Mouse (Mus musculus) G1E (cell line): ENCODE measurements around the gene Ap1g1. TPM values are rescaled to one million over a fixed set of nuclear protein-coding genes. Genes with fewer than 3 reads are reported as not detected.

ENCODE experiments used
- ATAC-seq: 2 replicates; pipeline ENCODE4 v1.8.0; 2016; ENCODE audit warnings: mild to moderate bottlenecking; ENCODE audit not compliant: insufficient number of reproducible peaks, poor library complexity, low FRiP score, severe bottlenecking; ENCODE audit errors: extremely low read depth
- DNase-seq: peaks from one replicate; pipeline ENCODE4 v3.0.0; 2012; ENCODE audit warnings: low spot score
- H3K27me3 ChIP-seq: 2 replicates; pipeline ENCODE4 v1.6.1; 2012; ENCODE audit warnings: mild to moderate bottlenecking, low read length, inconsistent platforms; ENCODE audit not compliant: insufficient read depth
- H3K36me3 ChIP-seq: replicated peaks from 2 replicates; pipeline ENCODE3; 2012; ENCODE audit warnings: mild to moderate bottlenecking, inconsistent platforms
- H3K4me1 ChIP-seq: 2 replicates; pipeline ENCODE4 v1.6.1; 2012; ENCODE audit warnings: low read depth, low read length, inconsistent platforms, mixed read lengths; ENCODE audit not compliant: insufficient read depth
- H3K4me3 ChIP-seq: 2 replicates; pipeline ENCODE4 v1.5.1; 2012; ENCODE audit warnings: low read depth, mild to moderate bottlenecking, inconsistent platforms, low read length, moderate library complexity, mixed read lengths
- H3K9me3 ChIP-seq: replicated peaks from 2 replicates; pipeline ENCODE4 v1.6.1; 2012; ENCODE audit warnings: inconsistent platforms
- CTCF ChIP-seq: IDR thresholded peaks from 2 replicates; pipeline ENCODE4 v1.5.1; 2012; ENCODE audit warnings: low read depth, low read length, inconsistent platforms, mixed read lengths
- GATA1 ChIP-seq: IDR thresholded peaks from 2 replicates; pipeline ENCODE4 v1.6.1; 2012; ENCODE audit warnings: borderline replicate concordance, low read length, inconsistent platforms, mixed read lengths
- GATA2 ChIP-seq: IDR thresholded peaks from 2 replicates; pipeline ENCODE4 v1.6.1; 2012; ENCODE audit warnings: low read depth, low read length, inconsistent platforms, borderline replicate concordance
- POLR2AphosphoS5 ChIP-seq: IDR thresholded peaks from 2 replicates; pipeline ENCODE4 v1.6.1; 2012; ENCODE audit warnings: low read depth, low read length, inconsistent platforms; ENCODE audit not compliant: insufficient replicate concordance
- TAL1 ChIP-seq: conservative IDR thresholded peaks from 2 replicates; pipeline ENCODE4 v1.6.1; 2012; ENCODE audit warnings: low read depth, low read length, inconsistent platforms, mixed read lengths
- polyA plus RNA-seq: library from polyadenylated mRNA; stranded (reverse); fragments of >175 nt; gene quantifications from 2 replicates; pipeline ENCODE4 v1.2.3, GENCODE M21; 2012
- total RNA-seq, 2 experiments: library from RNA; stranded (forward) in 1 of 2; stranded (reverse) in 1 of 2; fragments of 200-1000 nt in 1 of 2; fragments of >200 nt in 1 of 2; fragmentation: Nextera tagmentation in 1 of 2; gene quantifications; 2 replicates each; pipeline ENCODE4 v1.2.3; 2014 to 2017

Ap1g1 gene
- total and polyA plus RNA-seq, 3 experiments: 73.7 to 114 (median 87.5) TPM

- Histone ChIP-seq H3K4me3 (no peak overlapping the region), H3K27me3 (no peaks in the 10 kb centered on the region), H3K4me1 (peaks cover 3% of the 10 kb centered on the region; the same call in 1 of the 2 replicates), H3K9me3 (no peaks in the 10 kb centered on the region), H3K36me3 (peaks cover 72% of the 10 kb centered on the region)
- DNase-seq (no peak), ATAC-seq (no peak)
- TF ChIP-seq CTCF (no peak), TAL1 (no peak), GATA1 (no peak), GATA2 (no peak)
These were observed 101.8 kb downstream of the Ap1g1 start for GRCm38 (mm10) chr8:109880012-109880662.

GRCm38 (mm10) chr8:109885294-109885693 is 106.9 kb downstream of the Ap1g1 start:
- no peaks in the 10 kb centered on the region for H3K9me3 ChIP-seq
- no peaks in the 10 kb centered on the region for H3K4me1 ChIP-seq
- peaks cover 68% of the 10 kb centered on the region for H3K36me3 ChIP-seq
- DNase-seq (no peak), ATAC-seq (no peak)
- H3K27me3 ChIP-seq: no peaks in the 10 kb centered on the region
- TF ChIP-seq POLR2AphosphoS5: no peak
- TF ChIP-seq GATA2: no peak
- no peak for TF ChIP-seq GATA1
- no peak for TF ChIP-seq TAL1
- no peak for TF ChIP-seq CTCF
- no peak overlapping the region for H3K4me3 ChIP-seq

GRCm38 (mm10) chr8:109889211-109889610 is 110.9 kb downstream of the Ap1g1 start:
- H3K27me3 ChIP-seq: no peaks in the 10 kb centered on the region
- no peak for DNase-seq
- no peak overlapping the region for H3K4me3 ChIP-seq
- ATAC-seq: no peak
- peaks cover 56% of the 10 kb centered on the region for H3K36me3 ChIP-seq
- H3K9me3 ChIP-seq: no peaks in the 10 kb centered on the region
- TF ChIP-seq GATA1 (no peak), TAL1 (no peak), POLR2AphosphoS5 (no peak), CTCF (no peak), GATA2 (no peak)
- H3K4me1 ChIP-seq: no peaks in the 10 kb centered on the region

GRCm38 (mm10) chr8:109890794-109891585 is 112.6 kb downstream of the Ap1g1 start:
- H3K4me3 ChIP-seq: no peak overlapping the region
- H3K9me3 ChIP-seq: peaks cover 2% of the 10 kb centered on the region
- no peak for TF ChIP-seq POLR2AphosphoS5
- no peak for TF ChIP-seq CTCF
- TF ChIP-seq GATA1: no peak
- TF ChIP-seq GATA2: no peak
- no peak for TF ChIP-seq TAL1
- no peak for ATAC-seq
- H3K27me3 ChIP-seq: no peaks in the 10 kb centered on the region
- no peak for DNase-seq
- no peaks in the 10 kb centered on the region for H3K4me1 ChIP-seq
- H3K36me3 ChIP-seq: peaks cover 53% of the 10 kb centered on the region

GRCm38 (mm10) chr8:109894636-109895035 is 116.3 kb downstream of the Ap1g1 start:
- ATAC-seq (no peak), DNase-seq (no peak)
- Histone ChIP-seq H3K4me1 (no peaks in the 10 kb centered on the region), H3K4me3 (no peak overlapping the region), H3K9me3 (peaks cover 2% of the 10 kb centered on the region), H3K27me3 (no peaks in the 10 kb centered on the region), H3K36me3 (peaks cover 34% of the 10 kb centered on the region)
- no peak for TF ChIP-seq GATA1

- Histone ChIP-seq H3K9me3 (peaks cover 2% of the 10 kb centered on the region), H3K4me1 (no peaks in the 10 kb centered on the region), H3K4me3 (no peak overlapping the region), H3K36me3 (peaks cover 37% of the 10 kb centered on the region), H3K27me3 (no peaks in the 10 kb centered on the region)
- no peak for TF ChIP-seq GATA1
- no peak for TF ChIP-seq TAL1
- TF ChIP-seq CTCF: no peak
- TF ChIP-seq POLR2AphosphoS5: no peak
- TF ChIP-seq GATA2: no peak
- ATAC-seq (no peak), DNase-seq (no peak)
These were observed 117.0 kb downstream of the Ap1g1 start for GRCm38 (mm10) chr8:109895355-109895754.
